9 mouse cellular contexts compared by ENCODE assay signal in genomic region chr13:81642491-81643149, GRCm38 (mm10). TPM values are rescaled to one million over a fixed set of nuclear protein-coding genes. Genes with fewer than 3 reads are reported as not detected.
DNase-seq lines count a peak whose midpoint lies in the region; ATAC-seq and TF ChIP-seq lines count a peak whose summit lies in the region.
"Had no signal": no experiment of that assay in that cellular context is flagged by ENCODE, and none has a peak within 500 bp of the region (broad histone marks: within the 10 kb centered on the region; RNA-seq: fewer than 3 reads in every experiment).

No protein-coding gene starts in this region.

- DNase-seq in heart, adult 11 months: no peak
- no peak for DNase-seq in G1E (ENCODE audit: low spot score)
- no peak for DNase-seq in cerebellum, adult 18-20 months
- no peak for DNase-seq in cerebellum, adult 8-10 months

- no peaks in the 10 kb centered on the region for H3K27me3 ChIP-seq in heart, embryonic 12.5 days (replicated peaks)
- H3K27me3 ChIP-seq in G1E (ENCODE audit: insufficient read depth, low read length): no peaks in the 10 kb centered on the region
- no peaks in the 10 kb centered on the region for H3K27me3 ChIP-seq in liver, embryonic 16.5 days (ENCODE audit: control insufficient read depth, insufficient read depth, low read depth, low read length)
- H3K27me3 ChIP-seq in neural tube, embryonic 15.5 days (replicated peaks): no peaks in the 10 kb centered on the region

- WGBS in heart, embryonic 12.5 days: 29% methylated on average over 7 of the region's 7 CpGs
- 18% methylated on average over 7 of the region's 7 CpGs for WGBS in liver, embryonic 16.5 days (ENCODE audit: insufficient replicate concordance)
- 64% methylated on average over 7 of the region's 7 CpGs for WGBS in neural tube, embryonic 15.5 days

- H3K9ac ChIP-seq in heart, embryonic 12.5 days: no peak overlapping the region
- H3K9ac ChIP-seq in liver, embryonic 16.5 days (ENCODE audit: low read depth, low read length): no peak overlapping the region
- no peak overlapping the region for H3K9ac ChIP-seq in neural tube, embryonic 15.5 days (replicated peaks)

- H3K36me3 ChIP-seq in heart, embryonic 12.5 days: no peaks in the 10 kb centered on the region
- no peaks in the 10 kb centered on the region for H3K36me3 ChIP-seq in G1E (replicated peaks)
- H3K36me3 ChIP-seq in liver, embryonic 16.5 days (ENCODE audit: control insufficient read depth, insufficient read depth): no peaks in the 10 kb centered on the region
- no peaks in the 10 kb centered on the region for H3K36me3 ChIP-seq in neural tube, embryonic 15.5 days

- TF ChIP-seq CTCF in G1E (IDR thresholded peaks at IDR 0.05; ENCODE audit: low read depth, low read length): no peak

- peak; percentile 42; the same call in 1 of the 2 replicates for ATAC-seq in heart, embryonic 12.5 days (ENCODE audit: insufficient number of reproducible peaks, low FRiP score)
- ATAC-seq in G1E (ENCODE audit: extremely low read depth, insufficient number of reproducible peaks, low FRiP score, poor library complexity, severe bottlenecking): peak; percentile 77
- ATAC-seq in erythroblast, adult 5-6 weeks (replicated peaks; ENCODE audit: low FRiP score, poor library complexity, severe bottlenecking): peak; percentile 75
- peak; percentile 95 for ATAC-seq in liver, embryonic 16.5 days (ENCODE audit: low read depth)
- ATAC-seq in neural tube, embryonic 15.5 days (ENCODE audit: low FRiP score): no peak

- no peak overlapping the region for H3K4me3 ChIP-seq in heart, embryonic 12.5 days
- H3K4me3 ChIP-seq in G1E (ENCODE audit: low read depth, low read length): peak overlapping the region; percentile 9; the same call in 1 of the 2 replicates
- H3K4me3 ChIP-seq in liver, embryonic 16.5 days (ENCODE audit: low read depth, low read length): peak overlapping the region; percentile 13; the same call in 1 of the 2 replicates
- no peak overlapping the region for H3K4me3 ChIP-seq in neural tube, embryonic 15.5 days (replicated peaks)

- H3K9me3 ChIP-seq in heart, embryonic 12.5 days (replicated peaks): no peaks in the 10 kb centered on the region; the same call in 1 of the 2 replicates
- 0 out of 2 replicates have a peak, but pooled peaks cover 2% of the 10 kb centered on the region for H3K9me3 ChIP-seq in G1E (replicated peaks)
- H3K9me3 ChIP-seq in liver, embryonic 16.5 days (replicated peaks; ENCODE audit: control insufficient read depth, low read length): no peaks in the 10 kb centered on the region
- no peaks in the 10 kb centered on the region for H3K9me3 ChIP-seq in neural tube, embryonic 15.5 days (replicated peaks)

- no peak overlapping the region for H3K27ac ChIP-seq in heart, embryonic 12.5 days (ENCODE audit: poor library complexity, severe bottlenecking)
- H3K27ac ChIP-seq in liver, embryonic 16.5 days (ENCODE audit: low read length): peak overlapping the region; percentile 69
- no peak overlapping the region for H3K27ac ChIP-seq in neural tube, embryonic 15.5 days (replicated peaks)

- H3K4me1 ChIP-seq in heart, embryonic 12.5 days (replicated peaks): peaks cover 8% of the 10 kb centered on the region
- H3K4me1 ChIP-seq in G1E (ENCODE audit: insufficient read depth, low read depth, low read length): peaks cover 61% of the 10 kb centered on the region
- H3K4me1 ChIP-seq in liver, embryonic 16.5 days (ENCODE audit: control insufficient read depth, low read depth, low read length): peaks cover 18% of the 10 kb centered on the region
- peaks cover 5% of the 10 kb centered on the region for H3K4me1 ChIP-seq in neural tube, embryonic 15.5 days

- peak overlapping the region; percentile 13; the same call in 1 of the 2 replicates for H3K4me2 ChIP-seq in heart, embryonic 12.5 days
- H3K4me2 ChIP-seq in liver, embryonic 16.5 days (ENCODE audit: low read depth, low read length): peak overlapping the region; percentile 48
- no peak overlapping the region for H3K4me2 ChIP-seq in neural tube, embryonic 15.5 days

RNA-seq across cellular contexts. Expression of gene Adgrv1, which starts 9.7 kb away (rescaled TPM):
- polyA plus RNA-seq in heart, embryonic 12.5 days (2016; fragmentation: Nextera tagmentation; extraction: Ambion mirVana): 1.2 and 1.5 TPM in 2 replicates
- total RNA-seq in G1E (2014; fragmentation: Nextera tagmentation) (not detected in 2 replicates), G1E (2017) (0.41 and 0.49 TPM in 2 replicates)
- not detected in 2 replicates for polyA plus RNA-seq in G1E (2012)
- not detected in 2 replicates for total RNA-seq in erythroblast, adult 5-6 weeks (2015; ENCODE audit: low replicate concordance)
- 1.0 TPM in 1 of 2 replicates, not detected in the other for total RNA-seq in erythroblast, adult 5-6 weeks (2017; ENCODE audit: low replicate concordance)
- polyA plus RNA-seq in liver, embryonic 16.5 days (2015; fragmentation: Nextera tagmentation; extraction: Ambion mirVana): 0.17 and 0.19 TPM in 2 replicates
- polyA plus RNA-seq in neural tube, embryonic 15.5 days (2015; fragmentation: Nextera tagmentation; extraction: Ambion mirVana): 7.3 and 9.8 TPM in 2 replicates
- total RNA-seq: hematopoietic stem cell, adult 5-6 weeks had no signal

RNA-seq across cellular contexts. Expression of gene Lysmd3, which starts 14.8 kb away (rescaled TPM):
- polyA plus RNA-seq in heart, embryonic 12.5 days (2016; fragmentation: Nextera tagmentation; extraction: Ambion mirVana): 25.4 and 28.2 TPM in 2 replicates
- total RNA-seq in G1E (2014; fragmentation: Nextera tagmentation): 52.9 and 64.9 TPM in 2 replicates
- 30.1 and 55.0 TPM in 2 replicates for total RNA-seq in G1E (2017)
- 3.6 and 4.4 TPM in 2 replicates for polyA plus RNA-seq in G1E (2012)
- 16.5 and 30.1 TPM in 2 replicates for total RNA-seq in erythroblast, adult 5-6 weeks (2015; ENCODE audit: low replicate concordance)
- total RNA-seq in erythroblast, adult 5-6 weeks (2017; ENCODE audit: low replicate concordance): 34.4 and 47.8 TPM in 2 replicates
- 18.7 and 19.0 TPM in 2 replicates for polyA plus RNA-seq in liver, embryonic 16.5 days (2015; fragmentation: Nextera tagmentation; extraction: Ambion mirVana)
- 17.6 and 18.5 TPM in 2 replicates for polyA plus RNA-seq in neural tube, embryonic 15.5 days (2015; fragmentation: Nextera tagmentation; extraction: Ambion mirVana)

Comparison
In these comparisons a context has a peak if more than half of its experiments do, and no peak if none do; other contexts are left out.
1. H3K4me3 ChIP-seq: peak in G1E (single experiment) and liver, embryonic 16.5 days (single experiment); none in heart, embryonic 12.5 days (single experiment) and neural tube, embryonic 15.5 days (single experiment).